Mouse (Mus musculus): ENCODE data around the gene Rapgef4.

DNA sequence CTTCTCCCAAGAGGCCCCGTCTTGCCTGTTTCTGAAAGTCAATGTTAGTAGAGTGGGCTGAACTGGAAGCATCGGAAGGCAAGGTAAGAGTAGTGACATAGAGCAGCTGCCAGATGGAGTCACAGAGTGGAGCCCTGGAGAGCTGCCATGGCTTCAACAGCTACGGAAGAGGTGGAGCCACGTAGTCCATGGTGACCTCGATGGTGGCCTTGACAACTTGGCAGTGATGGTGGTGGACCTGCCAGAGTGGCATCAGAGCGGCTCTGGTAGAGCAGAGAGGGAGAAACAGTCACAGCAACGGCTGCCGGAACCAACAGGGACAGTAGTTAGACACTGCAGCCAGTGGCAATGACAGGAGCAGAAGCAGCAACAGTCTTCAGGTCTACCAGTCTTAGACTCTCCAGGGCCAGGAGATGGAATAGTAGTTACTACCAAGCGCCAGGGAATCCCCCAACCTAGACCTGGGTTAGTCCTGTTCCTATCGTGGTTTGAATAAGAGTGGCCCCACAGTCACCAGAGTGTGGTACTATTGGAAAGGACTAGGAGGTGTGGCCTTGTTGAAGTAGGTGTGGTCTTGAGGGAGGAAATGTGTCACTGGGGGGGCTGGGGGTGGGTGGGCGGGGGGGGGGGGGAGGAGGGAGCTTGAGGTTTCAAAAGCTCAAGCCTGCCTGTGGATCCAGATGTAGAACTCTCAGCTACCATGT is 6.7 kb upstream of the Rapgef4 start:
- no peak for TF ChIP-seq POLR2A (IDR thresholded peaks at IDR 0.05; ENCODE audit: borderline replicate concordance, extremely low read depth, low read depth, low read length)
- TF ChIP-seq CTCF (IDR thresholded peaks at IDR 0.05; ENCODE audit: insufficient read depth, low read length) = no peak
